Mouse (Mus musculus) limb, embryonic 15.5 days (tissue): Measurements from ENCODE around the gene Gm10638. TPM values are rescaled to one million over a fixed set of nuclear protein-coding genes. Genes with fewer than 3 reads are reported as not detected.

ENCODE experiments used
- ATAC-seq: fragments of 200-750 bp; cut with Nextera tagmentation; 2 replicates; pipeline ENCODE4 v1.8.0; 2017; ENCODE audit warnings: low read depth, moderate TSS enrichment; ENCODE audit not compliant: insufficient number of reproducible peaks, low FRiP score, low TSS enrichment
- H3K27ac ChIP-seq: fragments of 300-500 bp; sonication (generic); 2 replicates; pipeline ENCODE4 v1.5.1; 2015; ENCODE audit warnings: moderate library complexity, mild to moderate bottlenecking, inconsistent platforms
- H3K27me3 ChIP-seq: fragments of 300-500 bp; sonication (generic); 2 replicates; pipeline ENCODE4 v1.6.1; 2015; ENCODE audit warnings: inconsistent platforms
- H3K36me3 ChIP-seq: fragments of 300-500 bp; sonication (generic); 2 replicates; pipeline ENCODE4 v1.6.1; 2015; ENCODE audit warnings: inconsistent platforms
- H3K4me1 ChIP-seq: fragments of 300-500 bp; sonication (generic); 2 replicates; pipeline ENCODE4 v1.6.1; 2015; ENCODE audit warnings: inconsistent platforms
- H3K4me2 ChIP-seq: fragments of 300-500 bp; sonication (generic); 2 replicates; pipeline ENCODE4 v1.6.1; 2015; ENCODE audit warnings: mild to moderate bottlenecking, inconsistent platforms
- H3K4me3 ChIP-seq: fragments of 300-500 bp; sonication (generic); 2 replicates; pipeline ENCODE4 v1.5.1; 2015; ENCODE audit warnings: mild to moderate bottlenecking, inconsistent platforms
- H3K9ac ChIP-seq: fragments of 300-500 bp; sonication (generic); 2 replicates; pipeline ENCODE4 v1.6.1; 2015; ENCODE audit warnings: inconsistent platforms
- H3K9me3 ChIP-seq: fragments of 300-500 bp; sonication (generic); 2 replicates; pipeline ENCODE4 v1.6.1; 2016; ENCODE audit warnings: inconsistent platforms
- WGBS: fragments of 180-500 bp; shearing (Covaris S2); methylation state at CpG from one replicate; pipeline ENCODE4 v1.1.7; 2015; 5-methylcytosine and 5-hydroxymethylcytosine counted together
- polyA plus RNA-seq: library from polyadenylated mRNA; unstranded; fragments of >200 nt; fragmentation: Nextera tagmentation; extraction: Ambion mirVana; gene quantifications from 2 replicates; pipeline ENCODE4 v1.2.1, GENCODE M21; 2015

The Gm10638 gene
- polyA plus RNA-seq, 1 experiment from 2014 or later: 4.4 TPM

DNA sequence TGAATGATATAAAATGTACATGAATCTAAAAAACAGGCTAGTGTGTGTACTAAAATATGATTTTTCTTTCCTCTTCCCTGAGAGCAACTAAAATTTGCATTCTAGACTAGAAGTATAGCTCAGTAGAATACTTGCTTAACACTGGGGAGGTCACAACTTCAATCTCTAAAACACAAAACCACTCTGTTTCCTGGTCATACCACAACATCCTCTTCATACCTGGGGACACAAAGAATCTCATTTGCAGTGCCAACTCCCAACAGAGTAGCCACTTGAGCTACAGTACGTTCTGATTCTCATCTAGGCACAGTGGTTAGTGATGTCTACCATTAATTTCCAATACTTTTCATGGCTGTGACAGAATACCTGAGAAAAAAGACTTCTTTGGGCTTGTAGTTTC, 26.1 kb upstream of the Gm10638 start:
- H3K9me3 ChIP-seq: no peaks in the 10 kb centered on the region
- ATAC-seq: no peak
- no peak overlapping the region for H3K9ac ChIP-seq
- no peaks in the 10 kb centered on the region; the same call in 1 of the 2 replicates for H3K4me1 ChIP-seq
- 78% methylated on average over 1 of the region's 1 CpGs for WGBS
- no peaks in the 10 kb centered on the region for H3K27me3 ChIP-seq
- H3K4me3 ChIP-seq: no peak overlapping the region
- no peak overlapping the region for H3K4me2 ChIP-seq
- H3K27ac ChIP-seq: no peak overlapping the region
- peaks cover 51% of the 10 kb centered on the region for H3K36me3 ChIP-seq

DNA sequence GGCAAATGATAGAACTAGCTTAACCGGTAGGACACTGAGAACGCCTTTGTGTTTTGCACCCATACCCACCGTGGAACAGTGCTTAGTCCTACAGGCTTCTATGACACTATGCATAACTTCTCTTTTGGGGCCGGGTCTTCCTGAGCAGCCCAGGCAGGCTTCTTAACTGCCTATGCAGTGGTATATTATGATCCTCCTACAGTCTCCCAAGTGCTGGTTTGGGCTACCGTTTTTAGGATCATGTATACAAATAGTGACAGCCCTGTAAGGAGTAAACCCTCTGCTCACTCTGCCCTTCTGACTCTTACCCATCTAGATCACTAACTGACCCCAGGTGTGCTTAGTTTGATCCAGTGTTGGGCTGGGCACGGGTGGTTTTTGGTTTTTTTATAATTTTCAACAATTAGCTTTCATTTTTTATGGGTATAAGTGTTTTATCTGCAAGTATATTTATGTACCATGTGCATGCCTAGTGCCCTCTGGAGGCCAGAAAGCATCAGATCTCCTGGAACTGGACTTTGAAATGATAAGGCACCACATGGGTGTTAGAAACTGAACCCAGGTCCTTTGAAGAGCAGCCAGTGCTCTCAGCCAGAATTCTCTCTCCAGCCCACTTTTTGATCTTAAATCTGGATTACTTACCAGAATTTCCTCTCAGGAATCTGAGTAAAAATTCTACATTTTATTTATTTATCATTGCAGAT, 24.6 kb upstream of the Gm10638 start:
- Histone ChIP-seq H3K9me3 (no peaks in the 10 kb centered on the region), H3K4me2 (no peak overlapping the region), H3K27me3 (no peaks in the 10 kb centered on the region), H3K36me3 (peaks cover 41% of the 10 kb centered on the region), H3K4me3 (no peak overlapping the region), H3K9ac (no peak overlapping the region), H3K4me1 (no peaks in the 10 kb centered on the region; the same call in 1 of the 2 replicates), H3K27ac (no peak overlapping the region)
- WGBS: 87% methylated on average over 6 of the region's 6 CpGs
- ATAC-seq: no peak

DNA sequence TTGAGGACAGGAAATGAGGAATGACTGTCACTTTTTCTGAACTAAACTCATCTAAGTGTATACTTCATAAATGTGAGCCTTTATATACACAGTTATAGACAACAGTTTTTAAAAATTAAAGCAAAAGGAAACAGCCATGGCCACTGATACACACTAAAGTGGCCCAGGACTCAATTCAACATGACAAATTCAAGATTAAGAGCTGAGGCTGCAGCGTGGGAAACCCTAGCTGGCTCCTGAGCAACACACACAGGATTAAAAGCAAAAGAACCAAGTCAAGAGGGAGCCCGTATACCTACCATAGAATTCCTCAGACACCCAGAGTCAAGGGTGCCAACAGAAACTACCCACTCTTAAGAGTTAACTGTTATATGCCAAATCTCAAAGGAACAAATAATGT, 24.0 kb upstream of the Gm10638 start:
- Histone ChIP-seq H3K36me3 (peaks cover 36% of the 10 kb centered on the region), H3K9ac (no peak overlapping the region)
- no peak for ATAC-seq

DNA sequence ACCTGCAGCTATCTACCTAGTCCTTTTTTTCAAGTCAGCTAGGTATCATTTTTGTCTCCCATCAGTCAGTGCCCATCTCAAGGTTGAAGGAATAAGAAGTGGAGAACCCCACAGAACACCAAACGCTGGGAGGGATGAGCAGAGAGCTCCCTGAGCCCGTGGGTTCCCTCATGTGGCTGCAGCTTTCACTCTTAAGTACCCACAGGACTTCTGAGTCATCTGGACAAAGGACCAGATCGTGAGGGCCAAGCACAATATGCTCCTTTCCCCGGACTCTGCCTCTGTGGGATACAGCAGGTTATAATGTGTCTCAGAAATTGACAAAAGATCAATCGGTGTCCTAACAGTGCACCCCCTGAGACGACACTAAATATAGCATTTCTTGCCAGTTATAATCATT, 18.5 kb upstream of the Gm10638 start:
- H3K4me2 ChIP-seq: no peak overlapping the region
- peaks cover 7% of the 10 kb centered on the region for H3K36me3 ChIP-seq
- ATAC-seq: no peak
- WGBS: 83% methylated on average over 6 of the region's 6 CpGs
- H3K9me3 ChIP-seq: no peaks in the 10 kb centered on the region
- H3K27me3 ChIP-seq: no peaks in the 10 kb centered on the region
- H3K27ac ChIP-seq: no peak overlapping the region
- H3K9ac ChIP-seq: no peak overlapping the region
- peaks cover 24% of the 10 kb centered on the region for H3K4me1 ChIP-seq
- no peak overlapping the region for H3K4me3 ChIP-seq

More for the DNA sequence above, 24.0 kb upstream of the Gm10638 start:
- H3K27ac ChIP-seq: no peak overlapping the region
- no peaks in the 10 kb centered on the region for H3K9me3 ChIP-seq
- H3K4me2 ChIP-seq: no peak overlapping the region
- H3K4me3 ChIP-seq: no peak overlapping the region
- 89% methylated on average over 2 of the region's 2 CpGs for WGBS
- H3K4me1 ChIP-seq: no peaks in the 10 kb centered on the region; the same call in 1 of the 2 replicates
- no peaks in the 10 kb centered on the region for H3K27me3 ChIP-seq

DNA sequence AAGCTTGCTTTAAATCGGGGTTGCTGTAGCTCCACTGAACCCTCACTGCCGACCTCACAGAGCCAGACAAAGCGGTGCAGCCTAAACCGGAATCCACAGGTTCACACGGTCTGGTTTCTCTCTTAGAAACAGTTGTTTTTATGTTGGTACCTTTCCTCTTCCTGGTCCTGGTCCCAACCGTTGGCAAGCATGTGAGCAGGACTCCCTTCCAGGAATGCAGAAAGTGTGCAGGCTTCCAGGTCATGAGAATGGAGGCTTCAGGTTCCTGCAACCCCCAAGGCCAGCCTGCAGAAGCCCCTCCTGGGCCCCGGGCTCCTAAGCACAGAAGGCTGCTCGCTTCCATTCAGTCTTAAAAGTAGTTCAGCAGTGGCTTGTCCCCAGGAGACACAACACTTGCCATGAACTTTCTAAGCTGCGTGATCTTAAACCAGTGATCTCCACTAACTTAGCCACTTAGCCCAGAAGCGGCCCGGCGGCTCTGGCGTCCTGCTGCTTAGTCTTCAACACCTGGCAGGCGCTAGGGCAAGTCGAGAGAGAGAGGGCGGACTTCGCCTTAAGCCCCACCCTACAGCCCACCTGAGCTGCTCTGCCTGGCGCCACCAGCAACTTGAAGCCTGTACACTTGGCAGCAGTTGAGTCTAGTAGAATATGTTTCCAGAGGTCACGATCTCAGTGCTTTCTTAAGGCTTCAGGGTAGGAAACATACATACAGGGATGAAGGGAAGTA, 17.1 kb upstream of the Gm10638 start:
- Histone ChIP-seq H3K4me3 (no peak overlapping the region), H3K36me3 (peaks cover under 1% of the 10 kb centered on the region; the same call in 1 of the 2 replicates), H3K4me2 (no peak overlapping the region), H3K4me1 (peaks cover 24% of the 10 kb centered on the region), H3K9me3 (no peaks in the 10 kb centered on the region), H3K27me3 (no peaks in the 10 kb centered on the region), H3K27ac (peak overlapping the region; percentile 24; the same call in 1 of the 2 replicates), H3K9ac (no peak overlapping the region)
- no peak for ATAC-seq
- WGBS: 55% methylated on average over 19 of the region's 19 CpGs

DNA sequence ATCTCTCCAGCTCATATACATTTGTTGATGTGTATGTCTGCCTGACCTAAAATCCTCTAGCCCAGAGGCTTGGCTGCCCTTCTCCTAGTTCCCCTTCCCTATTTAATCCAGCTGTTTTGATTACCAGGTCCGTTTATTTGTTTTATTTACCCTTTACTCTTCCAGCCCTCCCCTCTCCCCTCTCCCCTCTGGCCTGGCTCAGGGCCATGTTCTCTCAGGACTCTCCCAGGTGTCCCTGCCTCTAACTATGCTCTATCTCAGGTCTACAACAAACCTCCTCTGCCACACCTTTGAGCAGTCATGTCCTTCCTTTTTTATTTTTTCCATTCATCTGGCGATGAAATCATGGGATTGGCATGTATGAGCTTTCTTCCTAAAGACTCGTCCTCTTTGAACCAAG, 15.2 kb upstream of the Gm10638 start:
- H3K4me1 ChIP-seq: peaks cover 28% of the 10 kb centered on the region
- H3K36me3 ChIP-seq: no peaks in the 10 kb centered on the region
- H3K9ac ChIP-seq: no peak overlapping the region
- no peak for ATAC-seq
- H3K27ac ChIP-seq: no peak overlapping the region
- no peaks in the 10 kb centered on the region for H3K27me3 ChIP-seq
- H3K9me3 ChIP-seq: no peaks in the 10 kb centered on the region
- no peak overlapping the region for H3K4me2 ChIP-seq
- 37% methylated on average over 3 of the region's 3 CpGs for WGBS
- no peak overlapping the region for H3K4me3 ChIP-seq

DNA sequence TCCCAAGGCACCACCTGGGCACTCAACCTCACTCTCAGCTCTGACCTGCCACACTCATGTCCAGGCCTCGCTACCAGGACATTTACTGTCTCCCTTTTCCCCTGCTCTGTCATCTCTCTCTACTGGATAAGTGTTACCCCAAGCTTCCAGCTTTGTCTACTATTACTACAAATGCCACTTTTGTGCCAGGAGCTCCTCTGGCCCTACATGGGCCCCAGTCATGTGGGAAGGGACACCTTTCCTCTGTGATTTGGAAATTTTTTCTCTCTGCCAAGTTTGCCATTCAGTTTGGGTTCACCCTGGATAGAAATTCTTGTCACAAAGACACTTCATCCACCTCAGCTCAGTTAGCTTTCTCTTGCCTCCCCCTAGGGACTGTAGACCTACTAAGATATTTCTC, 14.6 kb upstream of the Gm10638 start:
- no peak overlapping the region for H3K4me2 ChIP-seq
- ATAC-seq: no peak
- H3K27ac ChIP-seq: no peak overlapping the region
- WGBS: 84% methylated on average over 1 of the region's 1 CpGs
- no peaks in the 10 kb centered on the region for H3K9me3 ChIP-seq
- no peaks in the 10 kb centered on the region for H3K27me3 ChIP-seq
- no peak overlapping the region for H3K9ac ChIP-seq
- peaks cover 32% of the 10 kb centered on the region for H3K4me1 ChIP-seq
- no peaks in the 10 kb centered on the region for H3K36me3 ChIP-seq
- no peak overlapping the region for H3K4me3 ChIP-seq

DNA sequence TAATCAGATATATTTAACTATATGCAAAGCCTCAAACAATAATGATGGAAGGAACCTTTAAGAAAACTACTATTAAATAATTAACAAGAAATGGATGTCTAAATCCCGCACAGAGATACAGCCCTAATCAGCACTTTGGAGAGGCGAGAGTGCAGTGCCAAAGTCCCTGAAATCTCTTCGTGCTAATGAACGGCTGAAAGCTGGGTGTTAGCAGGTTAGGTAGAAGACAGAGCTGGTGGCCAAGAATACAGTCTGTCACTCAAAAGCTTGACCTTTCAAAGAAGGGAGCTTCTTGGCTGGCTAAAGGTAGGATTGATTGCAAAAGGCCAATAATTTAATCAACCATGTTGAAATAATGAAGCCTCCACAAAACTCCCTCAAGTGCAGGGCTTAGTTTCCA, 11.3 kb upstream of the Gm10638 start:
- no peaks in the 10 kb centered on the region for H3K27me3 ChIP-seq
- H3K9ac ChIP-seq: no peak overlapping the region
- H3K4me1 ChIP-seq: peaks cover 25% of the 10 kb centered on the region
- no peaks in the 10 kb centered on the region for H3K9me3 ChIP-seq
- H3K36me3 ChIP-seq: no peaks in the 10 kb centered on the region
- no peak overlapping the region for H3K4me2 ChIP-seq
- no peak overlapping the region for H3K27ac ChIP-seq
- WGBS: 80% methylated on average over 4 of the region's 4 CpGs
- no peak for ATAC-seq
- H3K4me3 ChIP-seq: no peak overlapping the region

DNA sequence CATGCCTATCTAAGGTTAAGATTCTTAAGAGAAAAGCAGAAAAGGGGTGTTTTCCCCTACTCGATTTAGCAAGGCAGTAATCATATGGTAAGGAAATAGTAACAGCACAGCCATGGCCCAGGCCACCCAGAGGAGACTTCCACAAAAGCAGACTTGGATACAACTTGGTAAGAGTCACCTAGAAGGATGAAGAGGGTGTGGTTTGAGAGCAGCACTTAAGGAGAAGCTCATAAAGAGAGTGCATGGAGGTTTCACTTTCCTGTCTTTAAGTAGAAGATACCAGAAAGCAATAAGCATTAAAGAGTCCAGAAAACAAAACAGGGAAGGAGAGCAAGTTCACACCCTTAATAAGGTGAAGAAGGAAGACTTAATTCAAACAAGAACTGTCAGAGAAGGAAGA, 10.5 kb upstream of the Gm10638 start:
- Histone ChIP-seq H3K27ac (no peak overlapping the region), H3K9ac (no peak overlapping the region), H3K9me3 (no peaks in the 10 kb centered on the region), H3K4me1 (peaks cover 25% of the 10 kb centered on the region), H3K4me3 (no peak overlapping the region), H3K4me2 (no peak overlapping the region), H3K27me3 (no peaks in the 10 kb centered on the region), H3K36me3 (no peaks in the 10 kb centered on the region)
- WGBS: 56% methylated on average over 1 of the region's 1 CpGs
- no peak for ATAC-seq

DNA sequence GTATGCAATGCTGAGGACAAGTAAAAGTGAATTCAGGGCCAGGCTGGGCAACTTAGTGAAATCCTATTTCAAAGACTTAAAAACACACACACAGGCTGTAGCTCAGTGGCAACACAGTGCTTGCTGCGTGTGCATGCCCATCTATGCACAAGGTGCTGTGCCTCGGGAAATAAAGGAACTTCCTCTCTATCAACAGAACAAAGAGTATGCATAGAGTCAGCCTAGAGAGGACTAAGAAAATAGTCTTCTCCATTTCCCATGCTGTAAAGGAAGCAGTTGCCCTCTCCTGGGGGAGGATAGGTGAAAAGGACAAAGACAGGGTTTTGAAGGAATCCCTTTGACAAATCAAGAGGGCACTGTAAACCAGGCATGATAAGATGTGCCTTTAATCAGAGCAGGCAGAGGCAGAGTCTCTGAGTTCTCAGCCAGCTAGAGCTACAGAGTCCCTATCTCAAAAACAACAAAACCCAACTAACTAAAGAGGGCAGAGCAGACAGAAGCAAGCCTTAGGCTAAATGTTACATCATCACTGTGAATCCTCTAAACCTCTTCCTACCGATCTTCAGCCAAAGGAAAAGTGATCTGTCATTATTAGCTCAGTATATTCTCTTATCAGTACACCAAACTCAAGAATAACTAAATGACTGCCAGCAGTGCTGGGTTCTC, 9.9 kb upstream of the Gm10638 start:
- Histone ChIP-seq H3K4me1 (peaks cover 20% of the 10 kb centered on the region), H3K9ac (no peak overlapping the region), H3K4me3 (no peak overlapping the region), H3K4me2 (no peak overlapping the region), H3K36me3 (no peaks in the 10 kb centered on the region), H3K9me3 (no peaks in the 10 kb centered on the region), H3K27me3 (no peaks in the 10 kb centered on the region), H3K27ac (no peak overlapping the region)
- WGBS: 48% methylated on average over 3 of the region's 3 CpGs
- ATAC-seq: no peak

DNA sequence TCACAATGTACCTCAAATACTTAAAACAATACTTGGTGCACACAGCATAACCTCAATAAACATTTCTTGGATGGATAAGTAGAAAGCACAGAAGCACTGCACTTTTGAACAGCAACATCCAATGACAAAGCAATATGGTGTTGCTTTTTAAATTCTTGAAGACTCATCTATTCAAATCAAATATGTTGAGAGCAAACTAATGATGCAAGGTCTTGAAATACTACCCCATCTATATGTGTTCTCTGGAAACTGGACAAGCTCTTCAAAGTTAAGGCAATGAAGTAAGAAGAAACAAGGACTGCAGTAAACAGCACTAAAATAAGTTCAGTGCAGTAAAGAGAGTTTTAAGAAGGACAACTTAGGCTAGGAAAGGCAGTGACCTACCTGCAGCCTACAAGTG, 4.6 kb upstream of the Gm10638 start:
- Histone ChIP-seq H3K4me3 (no peak overlapping the region), H3K9me3 (no peaks in the 10 kb centered on the region), H3K27ac (no peak overlapping the region), H3K36me3 (no peaks in the 10 kb centered on the region), H3K4me1 (peaks cover 11% of the 10 kb centered on the region), H3K9ac (no peak overlapping the region), H3K4me2 (no peak overlapping the region), H3K27me3 (no peaks in the 10 kb centered on the region)
- ATAC-seq: no peak

DNA sequence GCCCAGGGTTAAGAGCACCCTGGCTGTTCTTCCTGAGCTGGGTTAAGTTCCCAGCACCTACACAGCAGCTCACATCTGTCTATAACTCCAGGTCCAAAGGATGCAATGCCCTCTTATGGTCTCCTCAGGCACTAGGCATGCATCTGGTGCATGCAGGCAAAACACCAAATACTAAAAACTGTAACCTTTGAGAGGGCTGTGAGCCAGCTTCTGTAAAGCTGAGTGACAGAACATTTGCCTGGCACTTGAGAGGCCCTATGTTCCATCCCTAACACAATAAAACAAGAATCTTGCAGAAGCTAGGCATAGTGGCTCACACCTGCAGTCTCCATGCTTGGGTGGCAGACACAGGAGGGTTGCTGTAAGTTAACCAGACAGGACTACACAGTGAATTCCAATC, 3.9 kb upstream of the Gm10638 start:
- Histone ChIP-seq H3K27ac (no peak overlapping the region), H3K4me2 (no peak overlapping the region), H3K4me3 (no peak overlapping the region), H3K36me3 (no peaks in the 10 kb centered on the region), H3K27me3 (no peaks in the 10 kb centered on the region), H3K9me3 (no peaks in the 10 kb centered on the region), H3K4me1 (peaks cover 8% of the 10 kb centered on the region), H3K9ac (no peak overlapping the region)
- ATAC-seq: no peak
